Mouse (Mus musculus) heart, adult 11 months (tissue): Measurements from ENCODE around the gene Arl15.

ENCODE experiments used
- DNase-seq: peaks from one replicate; pipeline ENCODE4 v3.0.0; 2022

Gene Arl15

GRCm38 (mm10) chr13:114075724-114076384 is 281.5 kb downstream of the Arl15 start:
- peak; percentile 81 for DNase-seq

GRCm38 (mm10) chr13:114077181-114077580 is 282.9 kb downstream of the Arl15 start:
- peak; percentile 67 for DNase-seq

- peak; percentile 57 for DNase-seq
These were observed 283.4 kb downstream of the Arl15 start for GRCm38 (mm10) chr13:114077584-114078270.

GRCm38 (mm10) chr13:114078851-114079250 is 284.5 kb downstream of the Arl15 start:
- DNase-seq = peak; percentile 66

GRCm38 (mm10) chr13:114079751-114080150 is 285.4 kb downstream of the Arl15 start:
- peak; percentile 78 for DNase-seq

- DNase-seq = peak; percentile 61
These were observed 286.2 kb downstream of the Arl15 start for GRCm38 (mm10) chr13:114080491-114080890.

- peak; percentile 68 for DNase-seq
These were observed 289.3 kb downstream of the Arl15 start for GRCm38 (mm10) chr13:114083570-114084138.

GRCm38 (mm10) chr13:114085442-114085841 is 291.1 kb downstream of the Arl15 start:
- peak; percentile 55 for DNase-seq

- DNase-seq = peak; percentile 42
These were observed 292.0 kb downstream of the Arl15 start for GRCm38 (mm10) chr13:114086325-114086724.

- no peak for DNase-seq
These were observed 292.5 kb downstream of the Arl15 start for GRCm38 (mm10) chr13:114086801-114087200.

GRCm38 (mm10) chr13:114087696-114088465 is 293.6 kb downstream of the Arl15 start:
- peak; percentile 94 for DNase-seq

- no peak for DNase-seq
These were observed 296.5 kb downstream of the Arl15 start for GRCm38 (mm10) chr13:114090786-114091185.

- DNase-seq = peak; percentile 79
These were observed 296.9 kb downstream of the Arl15 start for GRCm38 (mm10) chr13:114091231-114091630.

- peak; percentile 88 for DNase-seq
These were observed 300.0 kb downstream of the Arl15 start for GRCm38 (mm10) chr13:114094151-114094875.

GRCm38 (mm10) chr13:114095440-114095839 is 301.1 kb downstream of the Arl15 start:
- DNase-seq = peak; percentile 72

- peak; percentile 61 for DNase-seq
These were observed 302.1 kb downstream of the Arl15 start for GRCm38 (mm10) chr13:114096386-114096785.

GRCm38 (mm10) chr13:114101155-114101554 is 306.9 kb downstream of the Arl15 start:
- peak; percentile 40 for DNase-seq

GRCm38 (mm10) chr13:114106083-114106482 is 311.8 kb downstream of the Arl15 start:
- DNase-seq = peak; percentile 42

- DNase-seq = peak; percentile 61
These were observed 313.2 kb downstream of the Arl15 start for GRCm38 (mm10) chr13:114107499-114107898.

- DNase-seq = peak; percentile 35
These were observed 315.1 kb downstream of the Arl15 start for GRCm38 (mm10) chr13:114109441-114109840.

- peak; percentile 33 for DNase-seq
These were observed 315.5 kb downstream of the Arl15 start for GRCm38 (mm10) chr13:114109845-114110244.

GRCm38 (mm10) chr13:114113516-114113915 is 319.2 kb downstream of the Arl15 start:
- DNase-seq = no peak
